8 mouse cellular contexts compared by ENCODE assay signal in genomic region chr10:80348244-80348781, GRCm38 (mm10). TPM values are rescaled to one million over a fixed set of nuclear protein-coding genes. Genes with fewer than 3 reads are reported as not detected.
DNase-seq lines count a peak whose midpoint lies in the region; ATAC-seq and TF ChIP-seq lines count a peak whose summit lies in the region.

Gene Adamtsl5, minus strand, starts transcription at chr10:80348412.

- no peaks in the 10 kb centered on the region for H3K36me3 ChIP-seq in forebrain, embryonic 16.5 days (ENCODE audit: control insufficient read depth, insufficient read depth)
- no peaks in the 10 kb centered on the region for H3K36me3 ChIP-seq in hindbrain, embryonic 12.5 days
- H3K36me3 ChIP-seq in liver, embryonic 15.5 days (replicated peaks): no peaks in the 10 kb centered on the region
- no peaks in the 10 kb centered on the region for H3K36me3 ChIP-seq in neural tube, embryonic 11.5 days (ENCODE audit: control insufficient read depth, insufficient read depth, low read length)

- peaks cover 73% of the 10 kb centered on the region for H3K27me3 ChIP-seq in forebrain, embryonic 16.5 days (replicated peaks; ENCODE audit: control insufficient read depth, insufficient read depth, low read length)
- H3K27me3 ChIP-seq in hindbrain, embryonic 12.5 days: peaks cover 98% of the 10 kb centered on the region
- H3K27me3 ChIP-seq in liver, embryonic 15.5 days: peaks cover 87% of the 10 kb centered on the region
- peaks cover 94% of the 10 kb centered on the region for H3K27me3 ChIP-seq in neural tube, embryonic 11.5 days (ENCODE audit: control insufficient read depth, insufficient read depth, low read length)

- no peak within 1 kb of the TSS for H3K4me2 ChIP-seq in forebrain, embryonic 16.5 days (ENCODE audit: low read length)
- peak within 1 kb of the TSS; percentile 31 for H3K4me2 ChIP-seq in hindbrain, embryonic 12.5 days (replicated peaks)
- peak within 1 kb of the TSS; percentile 89 for H3K4me2 ChIP-seq in liver, embryonic 15.5 days
- H3K4me2 ChIP-seq in neural tube, embryonic 11.5 days (ENCODE audit: low read depth): peak within 1 kb of the TSS; percentile 26

- H3K4me3 ChIP-seq in forebrain, embryonic 16.5 days (replicated peaks; ENCODE audit: low read length): 0 out of 2 replicates have a peak within 1 kb of the TSS, but pooled peaks have one; percentile 1
- H3K4me3 ChIP-seq in hindbrain, embryonic 12.5 days: peak within 1 kb of the TSS; percentile 7
- peak within 1 kb of the TSS; percentile 57 for H3K4me3 ChIP-seq in liver, embryonic 15.5 days (replicated peaks)
- peak within 1 kb of the TSS; percentile 13; the same call in 1 of the 2 replicates for H3K4me3 ChIP-seq in neural tube, embryonic 11.5 days (ENCODE audit: low read depth, low read length)

- WGBS in forebrain, embryonic 16.5 days: 2% methylated on average over 41 of the region's 42 CpGs
- WGBS in hindbrain, embryonic 12.5 days: under 1% methylated on average over 40 of the region's 42 CpGs
- 1% methylated on average over 42 of the region's 42 CpGs for WGBS in liver, embryonic 15.5 days (ENCODE audit: insufficient replicate concordance)
- under 1% methylated on average over 37 of the region's 42 CpGs for WGBS in neural tube, embryonic 11.5 days

- peak; percentile 60; the same call in 1 of the 2 replicates for TF ChIP-seq CTCF in brain, embryonic 14.5 days (IDR thresholded peaks at IDR 0.05; ENCODE audit: borderline replicate concordance, extremely low read depth, insufficient read depth, insufficient read length)

- H3K9me3 ChIP-seq in forebrain, embryonic 16.5 days (ENCODE audit: control insufficient read depth, low read length): no peaks in the 10 kb centered on the region
- no peaks in the 10 kb centered on the region for H3K9me3 ChIP-seq in hindbrain, embryonic 12.5 days (replicated peaks)
- H3K9me3 ChIP-seq in liver, embryonic 15.5 days (replicated peaks): no peaks in the 10 kb centered on the region
- H3K9me3 ChIP-seq in neural tube, embryonic 11.5 days (ENCODE audit: control insufficient read depth, low read length): no peaks in the 10 kb centered on the region

- H3K27ac ChIP-seq in forebrain, embryonic 16.5 days (ENCODE audit: low read length): no peak within 1 kb of the TSS
- no peak within 1 kb of the TSS for H3K27ac ChIP-seq in hindbrain, embryonic 12.5 days
- no peak within 1 kb of the TSS for H3K27ac ChIP-seq in liver, embryonic 15.5 days (replicated peaks)
- H3K27ac ChIP-seq in neural tube, embryonic 11.5 days (ENCODE audit: low read depth, low read length): no peak within 1 kb of the TSS

- ATAC-seq in forebrain, embryonic 16.5 days: no peak
- 0 out of 2 replicates have a peak, but pooled peaks have one; percentile 15 for ATAC-seq in hindbrain, embryonic 12.5 days (ENCODE audit: low FRiP score)
- ATAC-seq in liver, embryonic 15.5 days (ENCODE audit: insufficient read depth): no peak
- peak; percentile 54; the same call in 1 of the 2 replicates for ATAC-seq in neural tube, embryonic 11.5 days (ENCODE audit: insufficient read depth, low FRiP score, low TSS enrichment)

- H3K9ac ChIP-seq in forebrain, embryonic 16.5 days (replicated peaks; ENCODE audit: low read depth, low read length): no peak within 1 kb of the TSS
- peak within 1 kb of the TSS; percentile 6; the same call in 1 of the 2 replicates for H3K9ac ChIP-seq in hindbrain, embryonic 12.5 days
- H3K9ac ChIP-seq in liver, embryonic 15.5 days: peak within 1 kb of the TSS; percentile 54
- H3K9ac ChIP-seq in neural tube, embryonic 11.5 days (ENCODE audit: low read length): no peak within 1 kb of the TSS; the same call in 1 of the 2 replicates

- DNase-seq in cerebellum, adult 11-12 months: peak; percentile 64
- no peak for DNase-seq in cerebellum, postnatal 4 days (ENCODE audit: low spot score in 2 of 2)
- peak; percentile 33 for DNase-seq in brain, embryonic 14.5 days (ENCODE audit: low read depth)
- DNase-seq in neural tube, embryonic 11.5 days (ENCODE audit: low spot score): peak; percentile 74
- DNase-seq in yolk sac, embryonic 10.5 days (ENCODE audit: low spot score): peak; percentile 69

- no peak for TF ChIP-seq POLR2A in brain, embryonic 14.5 days (IDR thresholded peaks at IDR 0.05; ENCODE audit: borderline replicate concordance, extremely low read depth, insufficient read depth, insufficient read length, poor library complexity, severe bottlenecking)

- H3K4me1 ChIP-seq in forebrain, embryonic 16.5 days (replicated peaks; ENCODE audit: control insufficient read depth, insufficient read depth, low read length): peaks cover 10% of the 10 kb centered on the region
- peaks cover 22% of the 10 kb centered on the region for H3K4me1 ChIP-seq in hindbrain, embryonic 12.5 days
- H3K4me1 ChIP-seq in liver, embryonic 15.5 days (replicated peaks): peaks cover 69% of the 10 kb centered on the region
- H3K4me1 ChIP-seq in neural tube, embryonic 11.5 days (ENCODE audit: control insufficient read depth, insufficient read depth, low read length): peaks cover 6% of the 10 kb centered on the region

RNA-seq across cellular contexts. Expression of gene Adamtsl5, which starts in this region (rescaled TPM):
- 1.4 and 1.5 TPM in 2 replicates for polyA plus RNA-seq in brain, embryonic 14.5 days (2012; rRNA removed)
- 0.51 and 0.66 TPM in 2 replicates for polyA plus RNA-seq in forebrain, embryonic 16.5 days (2015; fragmentation: Nextera tagmentation; extraction: Ambion mirVana)
- 0.38 and 0.77 TPM in 2 replicates for polyA plus RNA-seq in hindbrain, embryonic 12.5 days (2016; fragmentation: Nextera tagmentation; extraction: Ambion mirVana)
- polyA plus RNA-seq in liver, embryonic 15.5 days (2015; fragmentation: Nextera tagmentation; extraction: Ambion mirVana): 2.2 and 2.3 TPM in 2 replicates
- 0.17 and 0.27 TPM in 2 replicates for polyA plus RNA-seq in neural tube, embryonic 11.5 days (2014; fragmentation: Nextera tagmentation; extraction: Ambion mirVana)

Comparison
In these comparisons a context has a peak if more than half of its experiments do, and no peak if none do; other contexts are left out.
1. DNase-seq: peak in cerebellum, adult 11-12 months (single experiment), brain, embryonic 14.5 days (single experiment) and yolk sac, embryonic 10.5 days (single experiment); none in cerebellum, postnatal 4 days (0 of 2).
2. Peak in ATAC-seq, H3K4me3 ChIP-seq, H3K9ac ChIP-seq and H3K4me2 ChIP-seq in hindbrain, embryonic 12.5 days; RNA of the gene not detected or under 1 TPM.
3. Peak in DNase-seq, ATAC-seq, H3K4me3 ChIP-seq and H3K4me2 ChIP-seq in neural tube, embryonic 11.5 days; RNA of the gene not detected or under 1 TPM.
4. H3K4me3 ChIP-seq: peak in every context shown above with its lines; median percentile 57 in liver, embryonic 15.5 days; 13 in neural tube, embryonic 11.5 days; 7 in hindbrain, embryonic 12.5 days; 1 in forebrain, embryonic 16.5 days.